Mouse (Mus musculus) ovary, postnatal 36 days (tissue): ENCODE results near the gene Gm29276.
"Not testable (repeated sequence)": the region's sequence is repeated elsewhere in the genome, so short reads cannot be mapped to it uniquely, and the experiment has no call there.

Source experiments
- DNase-seq: peaks from one replicate; pipeline ENCODE4 v3.0.0; 2022; ENCODE audit warnings: low spot score, mixed read lengths

The Gm29276 gene

GRCm38 (mm10) chrY:42582150-42582549 is at the start of gene Gm29276:
TSS of gene Gm29276 (minus strand) at chrY:42582250.
- not testable (repeated sequence) for DNase-seq
